Mouse (Mus musculus) MEL (cell line): ENCODE results near the gene Prokr2. TPM values are rescaled to one million over a fixed set of nuclear protein-coding genes. Genes with fewer than 3 reads are reported as not detected.

ENCODE experiments used
- DNase-seq: peaks from one replicate; pipeline ENCODE4 v3.0.0; 2011; ENCODE audit warnings: low read depth, low spot score
- H3K27ac ChIP-seq: 2 replicates; pipeline ENCODE4 v1.5.1; 2012; ENCODE audit warnings: low read depth, mild to moderate bottlenecking, control low read depth, low read length, moderate library complexity; ENCODE audit not compliant: control insufficient read depth
- H3K27me3 ChIP-seq, 2 experiments: fragments of 150-350 bp in 1 of 2; sonication (generic) in 1 of 2; 2 replicates each; pipeline ENCODE4 v1.6.1; 2012; ENCODE audit warnings: low read length in 2 of 2, mild to moderate bottlenecking in 2 of 2, improper control_type of control experiment in 1 of 2, moderate library complexity in 1 of 2; ENCODE audit not compliant: insufficient read depth in 2 of 2, control insufficient read depth in 1 of 2
- H3K36me3 ChIP-seq, 2 experiments: 2 replicates each; pipeline ENCODE4 v1.6.1; 2012 to 2014; ENCODE audit warnings: low read length in 2 of 2, improper control_type of control experiment in 1 of 2, inconsistent platforms in 1 of 2, mild to moderate bottlenecking in 1 of 2; ENCODE audit not compliant: insufficient read depth in 2 of 2, control insufficient read depth in 1 of 2
- H3K4me1 ChIP-seq, 2 experiments: fragments of 150-350 bp in 1 of 2; sonication (generic) in 1 of 2; 2 replicates each; pipeline ENCODE4 v1.6.1; 2012; ENCODE audit warnings: low read length in 2 of 2, improper control_type of control experiment in 1 of 2, mild to moderate bottlenecking in 1 of 2; ENCODE audit not compliant: insufficient read depth in 2 of 2, control insufficient read depth in 1 of 2
- H3K4me3 ChIP-seq, 2 experiments: fragments of 150-350 bp in 1 of 2; sonication (generic) in 1 of 2; 2 replicates each; pipeline ENCODE4 v1.5.1; 2012; ENCODE audit warnings: low read depth in 2 of 2, low read length in 2 of 2, mild to moderate bottlenecking in 2 of 2, moderate library complexity in 2 of 2, control low read depth in 1 of 2, improper control_type of control experiment in 1 of 2; ENCODE audit not compliant: control insufficient read depth in 1 of 2, insufficient read depth in 1 of 2
- H3K79me2 ChIP-seq: 2 replicates; pipeline ENCODE4 v1.6.1; 2012; ENCODE audit warnings: mild to moderate bottlenecking, low read length, moderate library complexity; ENCODE audit not compliant: control insufficient read depth, poor library complexity, insufficient read depth
- H3K9ac ChIP-seq: 2 replicates; pipeline ENCODE4 v1.6.1; 2012; ENCODE audit warnings: low read depth, mild to moderate bottlenecking, control low read depth, low read length, moderate library complexity; ENCODE audit not compliant: control insufficient read depth, poor library complexity, severe bottlenecking
- H3K9me3 ChIP-seq: fragments of 150-350 bp; sonication (generic); replicated peaks from 2 replicates; pipeline ENCODE4 v1.6.1; 2012; ENCODE audit warnings: mild to moderate bottlenecking, low read length, improper control_type of control experiment, moderate library complexity; ENCODE audit not compliant: insufficient read depth
- CHD1 ChIP-seq: IDR thresholded peaks from 2 replicates; pipeline ENCODE4 v1.6.1; 2012; ENCODE audit warnings: low read depth, mild to moderate bottlenecking, inconsistent platforms, low read length, improper control_type of control experiment
- CHD2 ChIP-seq: IDR thresholded peaks from 2 replicates; pipeline ENCODE4 v1.6.1; 2011; ENCODE audit warnings: low read length, improper control_type of control experiment
- CTCF ChIP-seq, 3 experiments: IDR thresholded peaks in 2 of 3; conservative IDR thresholded peaks in 1 of 3; 2 replicates each; pipeline ENCODE4 v1.5.1; 2011 to 2012; ENCODE audit warnings: low read length in 3 of 3, low read depth in 2 of 3, mild to moderate bottlenecking in 2 of 3, improper control_type of control experiment in 1 of 3, inconsistent platforms in 1 of 3, mixed read lengths in 1 of 3, moderate library complexity in 1 of 3; ENCODE audit not compliant: control insufficient read depth in 1 of 3, insufficient read depth in 1 of 3, poor library complexity in 1 of 3, severe bottlenecking in 1 of 3
- E2F4 ChIP-seq: IDR thresholded peaks from 2 replicates; pipeline ENCODE4 v1.6.1; 2011; ENCODE audit warnings: low read depth, low read length, improper control_type of control experiment, borderline replicate concordance
- EP300 ChIP-seq, 2 experiments: IDR thresholded peaks; 2 replicates each; pipeline ENCODE4 v1.6.1; 2011; ENCODE audit warnings: improper control_type of control experiment in 2 of 2, low read length in 2 of 2, low read depth in 1 of 2, mild to moderate bottlenecking in 1 of 2
- GABPA ChIP-seq: IDR thresholded peaks from 2 replicates; pipeline ENCODE4 v1.6.1; 2012; ENCODE audit warnings: low read depth, mild to moderate bottlenecking, inconsistent platforms, low read length, improper control_type of control experiment, moderate library complexity
- JUND ChIP-seq: IDR thresholded peaks from 2 replicates; pipeline ENCODE4 v1.6.1; 2011; ENCODE audit warnings: low read depth, mild to moderate bottlenecking, improper control_type of control experiment, low read length
- KAT2A ChIP-seq: conservative IDR thresholded peaks from 2 replicates; pipeline ENCODE4 v1.6.1; 2012; ENCODE audit warnings: low read depth, low read length, improper control_type of control experiment, inconsistent platforms
- MAFK ChIP-seq: IDR thresholded peaks from 2 replicates; pipeline ENCODE4 v1.6.1; 2011; ENCODE audit warnings: low read depth, mild to moderate bottlenecking, low read length, improper control_type of control experiment, borderline replicate concordance
- MAX ChIP-seq: IDR thresholded peaks from 2 replicates; pipeline ENCODE4 v1.6.1; 2011; ENCODE audit warnings: low read length, improper control_type of control experiment
- MAZ ChIP-seq: IDR thresholded peaks from 2 replicates; pipeline ENCODE4 v1.6.1; 2012; ENCODE audit warnings: low read depth, mild to moderate bottlenecking, inconsistent platforms, low read length, improper control_type of control experiment
- NELFE ChIP-seq: IDR thresholded peaks from 2 replicates; pipeline ENCODE4 v1.6.1; 2011; ENCODE audit warnings: low read depth, low read length, improper control_type of control experiment
- POLR2AphosphoS2 ChIP-seq: IDR thresholded peaks from 2 replicates; pipeline ENCODE4 v1.6.1; 2011; ENCODE audit warnings: low read length, improper control_type of control experiment
- RCOR1 ChIP-seq: IDR thresholded peaks from 2 replicates; pipeline ENCODE4 v1.6.1; 2012; ENCODE audit warnings: low read depth, mild to moderate bottlenecking, inconsistent platforms, low read length, improper control_type of control experiment
- SMC3 ChIP-seq: IDR thresholded peaks from 2 replicates; pipeline ENCODE4 v1.6.1; 2011; ENCODE audit warnings: low read depth, low read length, improper control_type of control experiment
- UBTF ChIP-seq: IDR thresholded peaks from 2 replicates; pipeline ENCODE4 v1.6.1; 2012; ENCODE audit warnings: low read depth, mild to moderate bottlenecking, inconsistent platforms, low read length, improper control_type of control experiment, moderate library complexity, borderline replicate concordance; ENCODE audit not compliant: insufficient read depth
- USF2 ChIP-seq, 2 experiments: IDR thresholded peaks; 2 replicates each; pipeline ENCODE4 v1.6.1; 2011 to 2012; ENCODE audit warnings: improper control_type of control experiment in 2 of 2, low read length in 2 of 2, borderline replicate concordance in 1 of 2, inconsistent platforms in 1 of 2, low read depth in 1 of 2, mild to moderate bottlenecking in 1 of 2; ENCODE audit not compliant: insufficient read depth in 1 of 2
- ZC3H11A ChIP-seq: IDR thresholded peaks from 2 replicates; pipeline ENCODE4 v1.6.1; 2012; ENCODE audit warnings: low read depth, mild to moderate bottlenecking, inconsistent platforms, low read length, improper control_type of control experiment
- polyA plus RNA-seq, 2 experiments: library from polyadenylated mRNA; stranded (reverse) in 1 of 2; unstranded in 1 of 2; fragments of >175 nt in 1 of 2; fragments of >200 nt in 1 of 2; gene quantifications; 2 replicates each; pipeline versions ENCODE4 v1.2.1 to v1.2.4; 2012; ENCODE audit warnings: low replicate concordance in 2 of 2, low read depth in 1 of 2; ENCODE audit not compliant: insufficient read length in 2 of 2, insufficient read depth in 1 of 2, missing spikeins in 1 of 2
- total RNA-seq: library from RNA; depleted of rRNA; stranded (reverse); fragments of 300-350 nt; gene quantifications from 2 replicates; pipeline ENCODE4 v1.2.3, GENCODE M21; 2012

Gene Prokr2
- total and polyA plus RNA-seq, 3 experiments = not detected

DNA sequence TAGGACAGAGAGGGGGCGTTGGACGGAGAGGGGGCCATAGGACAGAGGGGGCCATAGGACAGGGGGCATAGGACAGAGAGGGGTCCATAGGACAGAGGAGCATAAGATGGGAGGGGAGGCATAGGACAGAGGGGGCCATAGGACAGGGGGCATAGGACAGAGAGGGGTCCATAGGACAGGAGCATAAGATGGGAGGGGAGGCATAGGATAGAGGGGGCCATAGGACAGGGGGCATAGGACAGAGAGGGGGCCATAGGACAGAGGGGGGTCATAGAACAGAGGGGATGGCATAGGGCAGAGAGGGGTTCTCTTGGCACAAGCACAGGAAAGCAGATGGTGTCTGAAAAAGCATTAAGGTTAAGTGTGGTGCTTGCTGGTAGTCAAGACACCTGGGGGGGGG lies 71.7 kb downstream of the Prokr2 start:
- H3K4me1 ChIP-seq = peaks cover 1 to 15% of the 10 kb centered on the region in 2 experiments; a peak in 3 of 4 replicates
- no peak for TF ChIP-seq SMC3
- no peak for TF ChIP-seq RCOR1
- TF ChIP-seq KAT2A = no peak
- TF ChIP-seq MAFK = no peak
- TF ChIP-seq E2F4 = no peak
- TF ChIP-seq CHD1 = no peak
- no peak for TF ChIP-seq NELFE
- no peak for TF ChIP-seq MAZ
- TF ChIP-seq JUND = no peak
- TF ChIP-seq CTCF (IDR thresholded peaks at IDR 0.05 in 2 of 3, conservative IDR thresholded peaks at IDR 0.05 in 1 of 3; ENCODE audit: control insufficient read depth in 1 of 3, insufficient read depth in 1 of 3, low read depth in 2 of 3, low read length in 3 of 3, poor library complexity in 1 of 3, severe bottlenecking in 1 of 3) = no peak
- no peak for TF ChIP-seq MAX
- no peaks in the 10 kb centered on the region for H3K9me3 ChIP-seq
- no peak overlapping the region for H3K9ac ChIP-seq
- H3K36me3 ChIP-seq = peaks cover 0 to 12% of the 10 kb centered on the region in 2 experiments; a peak in 2 of 4 replicates
- H3K4me3 ChIP-seq = no peak overlapping the region
- H3K79me2 ChIP-seq = no peaks in the 10 kb centered on the region
- no peak for DNase-seq
- H3K27me3 ChIP-seq = no peaks in the 10 kb centered on the region
- no peak overlapping the region for H3K27ac ChIP-seq

DNA sequence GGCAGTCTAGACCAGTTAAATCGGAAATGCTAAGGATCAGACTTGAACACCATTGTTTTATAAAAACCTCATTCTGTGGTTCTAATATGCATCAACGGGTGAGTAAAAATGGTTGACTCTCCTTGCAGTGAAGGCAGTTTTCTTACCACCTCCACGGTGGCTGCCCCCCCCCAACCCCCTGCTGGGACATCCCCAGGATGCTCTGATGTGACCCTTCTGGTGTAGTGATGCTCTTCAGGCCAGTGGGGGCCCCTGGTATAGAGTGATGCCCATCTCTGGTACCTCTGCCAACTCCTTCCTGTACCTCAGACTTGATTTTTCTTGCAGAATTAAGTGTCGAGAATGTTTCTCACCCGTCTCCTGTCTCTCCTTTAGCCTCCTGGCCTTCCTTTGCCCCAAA lies 72.6 kb downstream of the Prokr2 start:
- Histone ChIP-seq H3K9ac (no peak overlapping the region), H3K4me3 (no peak overlapping the region), H3K9me3 (no peaks in the 10 kb centered on the region), H3K79me2 (no peaks in the 10 kb centered on the region), H3K36me3 (peaks cover 0 to 18% of the 10 kb centered on the region in 2 experiments; a peak in 2 of 4 replicates), H3K27ac (no peak overlapping the region), H3K27me3 (no peaks in the 10 kb centered on the region), H3K4me1 (peaks cover 3 to 24% of the 10 kb centered on the region in 2 experiments)
- no peak for TF ChIP-seq E2F4
- no peak for TF ChIP-seq MAX
- TF ChIP-seq GABPA = no peak
- no peak for TF ChIP-seq UBTF
- no peak for TF ChIP-seq RCOR1
- no peak for TF ChIP-seq POLR2AphosphoS2
- no peak for TF ChIP-seq MAZ
- no peak for TF ChIP-seq NELFE
- TF ChIP-seq EP300 (IDR thresholded peaks at IDR 0.05; ENCODE audit: low read depth in 1 of 2, low read length in 2 of 2) = no peak
- TF ChIP-seq USF2 (IDR thresholded peaks at IDR 0.05; ENCODE audit: borderline replicate concordance in 1 of 2, insufficient read depth in 1 of 2, low read depth in 1 of 2, low read length in 2 of 2) = no peak
- TF ChIP-seq CHD2 = no peak
- TF ChIP-seq ZC3H11A = no peak
- DNase-seq = no peak
